Mouse (Mus musculus) intestine, embryonic 14.5 days (tissue): ENCODE measurements around the gene Rarres1. TPM values are rescaled to one million over a fixed set of nuclear protein-coding genes. Genes with fewer than 3 reads are reported as not detected.

Experiments
- ATAC-seq: fragments of 200-750 bp; cut with Nextera tagmentation; replicated peaks from 2 replicates; pipeline ENCODE4 v1.8.0; 2017; ENCODE audit warnings: low read depth, moderate number of reproducible peaks, moderate TSS enrichment, moderate library complexity; ENCODE audit not compliant: low FRiP score, low TSS enrichment
- DNase-seq: peaks from one replicate; pipeline ENCODE4 v3.0.0-alpha.2; 2018; ENCODE audit warnings: low spot score
- H3K27ac ChIP-seq: fragments of 300-500 bp; sonication (generic); 2 replicates; pipeline ENCODE4 v1.5.1; 2014; ENCODE audit warnings: low read depth, mild to moderate bottlenecking, control low read depth
- H3K27me3 ChIP-seq: fragments of 300-500 bp; sonication (generic); replicated peaks from 2 replicates; pipeline ENCODE4 v1.6.1; 2014; ENCODE audit warnings: low read length, control low read depth; ENCODE audit not compliant: control insufficient read depth, insufficient read depth
- H3K36me3 ChIP-seq: fragments of 300-500 bp; sonication (generic); 2 replicates; pipeline ENCODE4 v1.6.1; 2014; ENCODE audit warnings: low read length, control low read depth; ENCODE audit not compliant: control insufficient read depth, insufficient read depth
- H3K4me1 ChIP-seq: fragments of 300-500 bp; sonication (generic); replicated peaks from 2 replicates; pipeline ENCODE4 v1.6.1; 2014; ENCODE audit warnings: low read length, control low read depth, mixed read lengths; ENCODE audit not compliant: control insufficient read depth, insufficient read depth
- H3K4me2 ChIP-seq: fragments of 300-500 bp; sonication (generic); 2 replicates; pipeline ENCODE4 v1.6.1; 2014; ENCODE audit warnings: low read length
- H3K4me3 ChIP-seq: fragments of 300-500 bp; sonication (generic); 2 replicates; pipeline ENCODE4 v1.5.1; 2014; ENCODE audit warnings: low read depth, low read length, control low read depth, mixed read lengths
- H3K9ac ChIP-seq: fragments of 300-500 bp; sonication (generic); 2 replicates; pipeline ENCODE4 v1.6.1; 2014; ENCODE audit warnings: mild to moderate bottlenecking, low read length
- H3K9me3 ChIP-seq: fragments of 300-500 bp; sonication (generic); 2 replicates; pipeline ENCODE4 v1.6.1; 2016; ENCODE audit warnings: low read length, control low read depth; ENCODE audit not compliant: control insufficient read depth
- WGBS: fragments of 180-500 bp; shearing (Covaris S2); extraction: QIAGEN DNeasy Blood & Tissue Kit; methylation state at CpG from one replicate; pipeline ENCODE4 v1.1.7; 2014; 5-methylcytosine and 5-hydroxymethylcytosine counted together
- polyA plus RNA-seq: library from polyadenylated mRNA; unstranded; fragments of >200 nt; fragmentation: Nextera tagmentation; extraction: Ambion mirVana; gene quantifications from 2 replicates; pipeline ENCODE4 v1.2.1, GENCODE M21; 2014

Rarres1 gene
- polyA plus RNA-seq, 1 experiment from 2014 or later: 1.0 TPM

GRCm38 (mm10) chr3:67479806-67480205 is 35.5 kb downstream of the Rarres1 start:
- H3K27me3 ChIP-seq: no peaks in the 10 kb centered on the region
- peaks cover 37% of the 10 kb centered on the region for H3K36me3 ChIP-seq
- H3K9ac ChIP-seq: no peak overlapping the region
- 87% methylated on average over 11 of the region's 11 CpGs for WGBS
- H3K4me2 ChIP-seq: no peak overlapping the region
- ATAC-seq (no peak), DNase-seq (no peak)
- H3K4me1 ChIP-seq: no peaks in the 10 kb centered on the region
- H3K27ac ChIP-seq: no peak overlapping the region
- no peaks in the 10 kb centered on the region for H3K9me3 ChIP-seq
- no peak overlapping the region for H3K4me3 ChIP-seq

DNA sequence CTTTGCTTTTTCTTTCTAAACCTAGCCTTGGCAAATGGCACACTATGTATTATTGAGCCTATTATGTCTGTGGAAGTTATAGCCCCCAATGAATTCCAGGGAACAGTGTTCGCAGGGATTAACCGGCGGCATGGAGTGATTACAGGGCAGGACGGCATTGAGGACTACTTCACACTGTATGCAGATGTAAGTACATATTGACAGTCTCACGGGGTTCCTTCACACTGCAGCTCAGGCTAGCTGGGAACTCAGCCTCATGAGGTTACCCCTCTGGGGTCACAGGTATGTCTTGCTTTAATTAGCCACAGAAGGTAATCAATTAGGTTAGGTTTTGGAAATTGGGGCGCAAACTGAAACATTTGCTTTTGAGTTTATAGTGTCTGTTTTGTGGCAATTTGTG is 41.9 kb downstream of the Rarres1 start:
- H3K4me3 ChIP-seq: no peak overlapping the region
- no peaks in the 10 kb centered on the region for H3K9me3 ChIP-seq
- H3K9ac ChIP-seq: no peak overlapping the region
- no peak for DNase-seq
- H3K4me1 ChIP-seq: no peaks in the 10 kb centered on the region
- no peak for ATAC-seq
- WGBS: 82% methylated on average over 6 of the region's 6 CpGs
- H3K4me2 ChIP-seq: no peak overlapping the region
- H3K27me3 ChIP-seq: no peaks in the 10 kb centered on the region
- no peak overlapping the region for H3K27ac ChIP-seq
- peaks cover 56% of the 10 kb centered on the region for H3K36me3 ChIP-seq

DNA sequence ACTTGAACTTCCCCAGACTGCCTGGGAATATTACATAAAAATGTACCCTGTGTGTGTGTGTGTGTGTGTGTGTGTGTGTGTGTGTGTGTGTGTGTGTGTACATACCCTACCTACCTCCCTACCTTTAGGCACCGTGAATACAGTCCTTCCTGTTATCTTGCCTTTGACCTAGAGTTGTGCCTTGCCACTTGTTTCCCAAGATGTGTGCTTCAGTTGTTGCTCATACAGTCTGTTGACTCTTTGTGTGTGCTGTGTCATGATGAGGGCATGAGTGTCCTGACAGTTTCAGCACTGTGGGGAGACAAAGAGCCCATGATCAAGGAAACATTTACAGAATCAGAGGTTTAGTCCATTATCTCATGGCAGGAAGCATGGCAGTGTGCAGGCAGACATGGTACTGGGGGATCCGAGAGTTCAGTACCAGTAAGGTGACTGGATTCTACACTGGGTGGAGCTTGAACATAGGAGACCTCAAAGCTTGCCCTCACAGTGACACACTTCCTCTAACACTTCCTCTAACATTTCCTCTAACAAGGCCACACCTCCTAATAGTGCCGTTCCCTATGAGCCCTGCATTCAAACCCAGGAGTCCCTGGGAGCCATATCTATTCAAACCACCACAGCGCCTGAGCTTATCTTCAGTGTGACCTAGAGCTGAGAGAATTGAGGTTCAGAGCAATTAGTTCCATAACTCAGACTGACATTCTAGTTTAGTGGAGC is 43.8 kb downstream of the Rarres1 start:
- H3K4me3 ChIP-seq: no peak overlapping the region
- no peaks in the 10 kb centered on the region for H3K9me3 ChIP-seq
- no peaks in the 10 kb centered on the region for H3K4me1 ChIP-seq
- no peaks in the 10 kb centered on the region for H3K27me3 ChIP-seq
- 85% methylated on average over 4 of the region's 4 CpGs for WGBS
- no peak overlapping the region for H3K4me2 ChIP-seq
- no peak overlapping the region for H3K27ac ChIP-seq
- DNase-seq (no peak), ATAC-seq (no peak)
- H3K9ac ChIP-seq: no peak overlapping the region
- peaks cover 56% of the 10 kb centered on the region for H3K36me3 ChIP-seq

DNA sequence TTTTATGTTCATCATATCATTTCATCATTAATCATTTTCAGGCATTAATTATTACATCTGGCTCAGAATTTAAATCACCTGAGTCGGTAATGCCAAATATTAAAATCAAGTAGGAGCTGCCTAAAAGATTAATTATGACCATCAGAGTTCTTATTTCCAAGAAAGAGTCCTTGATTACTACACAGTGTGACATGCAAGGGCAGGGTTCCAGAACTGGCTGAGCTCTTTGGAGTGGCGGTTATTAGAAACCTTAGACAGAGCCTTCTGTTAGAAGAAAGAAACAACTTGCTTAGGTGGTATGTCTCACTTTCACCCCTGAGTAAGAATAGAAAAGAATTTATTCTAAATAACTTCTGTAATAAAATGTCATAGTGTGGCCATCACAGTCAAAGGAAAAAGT is 48.0 kb downstream of the Rarres1 start:
- ATAC-seq (no peak), DNase-seq (no peak)
- H3K4me1 ChIP-seq: peaks cover 5% of the 10 kb centered on the region
- H3K27ac ChIP-seq: no peak overlapping the region
- H3K4me2 ChIP-seq: no peak overlapping the region
- H3K9me3 ChIP-seq: no peaks in the 10 kb centered on the region
- H3K36me3 ChIP-seq: peaks cover 29% of the 10 kb centered on the region
- no peak overlapping the region for H3K9ac ChIP-seq
- no peak overlapping the region for H3K4me3 ChIP-seq
- WGBS: 93% methylated on average over 2 of the region's 2 CpGs
- H3K27me3 ChIP-seq: no peaks in the 10 kb centered on the region

- Histone ChIP-seq H3K4me1 (peaks cover 5% of the 10 kb centered on the region), H3K9me3 (no peaks in the 10 kb centered on the region), H3K4me3 (no peak overlapping the region), H3K27ac (no peak overlapping the region), H3K4me2 (no peak overlapping the region), H3K9ac (no peak overlapping the region), H3K36me3 (peaks cover 27% of the 10 kb centered on the region), H3K27me3 (no peaks in the 10 kb centered on the region)
- WGBS: 92% methylated on average over 5 of the region's 5 CpGs
- no peak for DNase-seq
- no peak for ATAC-seq
These were observed 48.7 kb downstream of the Rarres1 start for GRCm38 (mm10) chr3:67466576-67466975.

DNA sequence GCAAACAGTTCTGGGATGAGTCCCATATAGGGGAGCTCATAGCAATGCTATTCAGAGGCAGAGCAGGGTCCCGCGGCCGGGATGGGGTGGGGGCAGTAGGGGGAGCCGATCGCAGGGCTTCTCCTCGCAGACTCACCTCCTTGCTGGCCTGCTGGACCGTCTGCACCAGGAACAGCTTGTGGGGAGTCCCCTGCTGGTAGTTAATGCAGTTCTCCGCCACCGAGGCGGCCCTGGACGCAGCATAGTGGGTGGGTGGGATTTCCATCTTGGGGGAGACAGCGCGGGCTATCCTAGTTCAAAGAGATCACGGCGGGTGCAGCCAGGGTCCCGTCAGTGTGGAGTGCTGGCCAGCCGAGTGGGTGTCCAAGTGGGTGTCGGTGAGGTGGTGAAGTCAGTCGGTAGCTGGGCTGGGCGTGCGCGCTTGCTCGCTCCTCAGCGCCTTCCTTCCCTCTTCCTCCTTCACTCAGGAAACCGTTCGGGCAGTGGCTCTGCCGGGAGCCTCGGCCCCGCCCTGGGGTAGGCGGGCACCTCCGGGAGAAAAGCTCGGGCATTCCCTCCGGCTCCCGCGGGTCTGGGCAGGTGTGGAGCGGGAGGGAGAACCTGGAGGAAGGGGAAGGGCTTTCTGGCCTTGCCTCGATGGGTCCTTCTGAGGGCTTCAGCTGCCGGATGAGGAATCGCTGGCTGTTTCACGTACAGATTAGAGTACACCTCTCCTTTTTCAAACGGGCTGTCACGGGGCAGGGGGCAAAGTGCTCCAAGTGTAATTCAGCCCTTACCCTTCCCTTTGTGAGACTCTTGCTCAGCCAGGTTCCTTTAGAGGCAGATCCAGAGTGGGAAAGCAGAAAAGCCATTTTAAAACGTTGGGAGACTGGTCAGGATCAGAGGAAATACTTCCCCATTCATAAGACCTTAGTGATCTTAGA is 51.6 kb downstream of the Rarres1 start, which contains the start of gene Lxn:
Lxn (minus strand) TSS at position 477 of the 923 bp plus-strand sequence.
- Histone ChIP-seq H3K4me2 (peak within 1 kb of the TSS; percentile 60), H3K9ac (peak within 1 kb of the TSS; percentile 65), H3K4me3 (peak within 1 kb of the TSS; percentile 66), H3K36me3 (peaks cover 38% of the 10 kb centered on the region), H3K27me3 (no peaks in the 10 kb centered on the region), H3K4me1 (peaks cover 5% of the 10 kb centered on the region), H3K9me3 (no peaks in the 10 kb centered on the region), H3K27ac (peak within 1 kb of the TSS; percentile 75)
- DNase-seq (peak; percentile 86), ATAC-seq (peak; percentile 95)
- 1% methylated on average over 42 of the region's 43 CpGs for WGBS

GRCm38 (mm10) chr3:67463001-67463400 is 52.3 kb downstream of the Rarres1 start:
- Histone ChIP-seq H3K36me3 (peaks cover 37% of the 10 kb centered on the region), H3K9ac (peak overlapping the region; percentile 65), H3K4me1 (peaks cover 5% of the 10 kb centered on the region), H3K4me2 (peak overlapping the region; percentile 60), H3K27ac (peak overlapping the region; percentile 75), H3K27me3 (no peaks in the 10 kb centered on the region), H3K9me3 (no peaks in the 10 kb centered on the region), H3K4me3 (peak overlapping the region; percentile 66)
- DNase-seq: peak; percentile 59
- ATAC-seq: peak; percentile 52; the same call in 1 of the 2 replicates
- WGBS: 2% methylated on average over 12 of the region's 12 CpGs

- 39% methylated on average over 10 of the region's 10 CpGs for WGBS
- peak overlapping the region; percentile 65 for H3K9ac ChIP-seq
- peak; percentile 60 for DNase-seq
These were observed 52.7 kb downstream of the Rarres1 start for GRCm38 (mm10) chr3:67462578-67462977.

More at GRCm38 (mm10) chr3:67462578-67462977, 52.7 kb downstream of the Rarres1 start:
- Histone ChIP-seq H3K27me3 (no peaks in the 10 kb centered on the region), H3K9me3 (no peaks in the 10 kb centered on the region), H3K4me3 (peak overlapping the region; percentile 66), H3K27ac (peak overlapping the region; percentile 75; the same call in 1 of the 2 replicates), H3K36me3 (peaks cover 37% of the 10 kb centered on the region), H3K4me2 (peak overlapping the region; percentile 60), H3K4me1 (peaks cover 5% of the 10 kb centered on the region)
- no peak for ATAC-seq
